Mouse (Mus musculus): ENCODE measurements around the gene Crhbp. TPM values are rescaled to one million over a fixed set of nuclear protein-coding genes. Genes with fewer than 3 reads are reported as not detected.

Crhbp gene
- polyA plus RNA-seq, 1 experiment from 2014 or later = 0.65 TPM

DNA sequence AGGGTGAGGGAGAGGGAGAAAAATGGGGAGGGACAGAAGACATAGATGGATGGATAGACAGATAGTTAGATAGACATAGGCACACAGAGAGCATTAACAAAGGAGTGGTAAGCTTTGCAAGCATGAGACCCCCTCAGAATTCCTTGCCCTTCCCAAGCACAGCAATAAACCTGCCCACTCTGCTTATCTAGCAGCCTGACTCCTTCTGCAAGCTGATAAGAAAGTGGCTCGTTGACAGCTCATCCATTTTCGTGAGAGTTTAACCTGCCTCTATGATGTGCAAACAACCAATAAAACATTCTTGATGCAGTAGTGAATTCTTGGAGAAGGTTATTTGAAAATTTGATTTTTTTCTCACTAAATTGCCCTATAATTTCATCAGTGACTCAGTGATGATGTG is 32.5 kb downstream of the Crhbp start:
- Histone ChIP-seq H3K4me2 (no peak overlapping the region), H3K4me3 (replicated peaks) (no peak overlapping the region), H3K9ac (no peak overlapping the region), H3K27ac (no peak overlapping the region), H3K27me3 (no peaks in the 10 kb centered on the region), H3K4me1 (no peaks in the 10 kb centered on the region), H3K36me3 (replicated peaks) (no peaks in the 10 kb centered on the region), H3K9me3 (no peaks in the 10 kb centered on the region)
- ATAC-seq (ENCODE audit: low FRiP score) = no peak
- WGBS = 72% methylated on average over 2 of the region's 2 CpGs

- Histone ChIP-seq H3K36me3 (replicated peaks) (no peaks in the 10 kb centered on the region), H3K9me3 (peaks cover 12% of the 10 kb centered on the region), H3K27me3 (no peaks in the 10 kb centered on the region), H3K4me1 (no peaks in the 10 kb centered on the region; the same call in 1 of the 2 replicates), H3K9ac (no peak overlapping the region), H3K27ac (no peak overlapping the region), H3K4me2 (no peak overlapping the region), H3K4me3 (replicated peaks) (no peak overlapping the region)
- no peak for ATAC-seq (ENCODE audit: low FRiP score)
- 93% methylated on average over 7 of the region's 7 CpGs for WGBS
These were observed 51.5 kb downstream of the Crhbp start for GRCm38 (mm10) chr13:95393242-95393641.

- no peak overlapping the region for H3K27ac ChIP-seq
- no peak overlapping the region; the same call in 1 of the 2 replicates for H3K9ac ChIP-seq
- no peak; the same call in 1 of the 2 replicates for ATAC-seq (ENCODE audit: low FRiP score)
- H3K9me3 ChIP-seq = 0 out of 2 replicates have a peak, but pooled peaks cover under 1% of the 10 kb centered on the region
- H3K4me3 ChIP-seq (replicated peaks) = no peak overlapping the region
- no peaks in the 10 kb centered on the region; the same call in 1 of the 2 replicates for H3K4me1 ChIP-seq
- no peaks in the 10 kb centered on the region for H3K27me3 ChIP-seq
- WGBS = 34% methylated on average over 24 of the region's 24 CpGs
- H3K4me2 ChIP-seq = 0 out of 2 replicates have a peak overlapping the region, but pooled peaks have one; percentile 21
- H3K36me3 ChIP-seq (replicated peaks) = no peaks in the 10 kb centered on the region
These were observed 54.6 kb downstream of the Crhbp start for GRCm38 (mm10) chr13:95389866-95390865.

GRCm38 (mm10) chr13:95388226-95388625 is 56.5 kb downstream of the Crhbp start:
- H3K9me3 ChIP-seq = no peaks in the 10 kb centered on the region
- no peak overlapping the region for H3K4me3 ChIP-seq (replicated peaks)
- no peak overlapping the region for H3K4me2 ChIP-seq
- no peak overlapping the region for H3K27ac ChIP-seq
- H3K27me3 ChIP-seq = no peaks in the 10 kb centered on the region
- ATAC-seq (ENCODE audit: low FRiP score) = no peak
- WGBS = 89% methylated on average over 5 of the region's 5 CpGs
- no peak overlapping the region for H3K9ac ChIP-seq
- H3K36me3 ChIP-seq (replicated peaks) = no peaks in the 10 kb centered on the region
- H3K4me1 ChIP-seq = no peaks in the 10 kb centered on the region; the same call in 1 of the 2 replicates

- ATAC-seq (ENCODE audit: low FRiP score) = no peak
- 91% methylated on average over 5 of the region's 5 CpGs for WGBS
- H3K4me3 ChIP-seq (replicated peaks) = no peak overlapping the region
- H3K27ac ChIP-seq = no peak overlapping the region
- no peaks in the 10 kb centered on the region for H3K36me3 ChIP-seq (replicated peaks)
- no peak overlapping the region for H3K4me2 ChIP-seq
- no peaks in the 10 kb centered on the region for H3K27me3 ChIP-seq
- H3K9me3 ChIP-seq = no peaks in the 10 kb centered on the region
- no peaks in the 10 kb centered on the region for H3K4me1 ChIP-seq
- H3K9ac ChIP-seq = no peak overlapping the region
These were observed 62.3 kb downstream of the Crhbp start for GRCm38 (mm10) chr13:95382418-95382817.

Other genes with a start within 250 kb of the Crhbp start
- gene Pde8b, start 194.6 kb downstream of the Crhbp start, polyA plus RNA-seq (2016; fragmentation: Nextera tagmentation; extraction: Ambion mirVana) = 3.7 and 4.0 TPM in 2 replicates
- gene Zbed3, start 121.3 kb downstream of the Crhbp start, polyA plus RNA-seq (2016; fragmentation: Nextera tagmentation; extraction: Ambion mirVana) = 67.8 and 68.1 TPM in 2 replicates
- 52.4 and 54.2 TPM in 2 replicates for gene Aggf1, start 69.6 kb downstream of the Crhbp start, polyA plus RNA-seq (2016; fragmentation: Nextera tagmentation; extraction: Ambion mirVana)
- 1.7 and 5.0 TPM in 2 replicates for gene S100z, start 33.8 kb upstream of the Crhbp start, polyA plus RNA-seq (2016; fragmentation: Nextera tagmentation; extraction: Ambion mirVana)
- 0.32 and 0.33 TPM in 2 replicates for gene F2rl1, start 80.3 kb upstream of the Crhbp start, polyA plus RNA-seq (2016; fragmentation: Nextera tagmentation; extraction: Ambion mirVana)
- gene F2r, start 173.6 kb upstream of the Crhbp start, polyA plus RNA-seq (2016; fragmentation: Nextera tagmentation; extraction: Ambion mirVana) = 109 TPM in 2 replicates